Mouse (Mus musculus) cortical plate, adult 2 months (tissue): ENCODE measurements at regions not wholly inside any gene's neighbourhood (a gene's known extent, or its start where the extent isn't known, plus 50 kb on each side); places are given as distances from the start of the nearest gene placed in this dataset.
"Not testable (repeated sequence)": the region's sequence is repeated elsewhere in the genome, so short reads cannot be mapped to it uniquely, and the experiment has no call there.

Experiments
- CTCF ChIP-seq: fragments of 200-500 bp; IDR thresholded peaks from 2 replicates; pipeline ENCODE4 v1.5.1; 2011; ENCODE audit warnings: mild to moderate bottlenecking, control low read depth, low read length; ENCODE audit not compliant: insufficient read depth; ENCODE audit errors: extremely low read depth
- POLR2A ChIP-seq: fragments of 200-500 bp; IDR thresholded peaks from 2 replicates; pipeline ENCODE4 v1.6.1; 2011; ENCODE audit warnings: mild to moderate bottlenecking, low read length, control low read depth; ENCODE audit not compliant: insufficient read depth; ENCODE audit errors: extremely low read depth

GRCm38 (mm10) chr6:117716422-117716821, 124.6 kb upstream of the Zfp637 start:
- not testable (repeated sequence) for TF ChIP-seq POLR2A, CTCF
